Mouse (Mus musculus): ENCODE measurements around the gene Tjp2.
"Not testable (repeated sequence)": the region's sequence is repeated elsewhere in the genome, so short reads cannot be mapped to it uniquely, and the experiment has no call there.

Tjp2 gene

DNA sequence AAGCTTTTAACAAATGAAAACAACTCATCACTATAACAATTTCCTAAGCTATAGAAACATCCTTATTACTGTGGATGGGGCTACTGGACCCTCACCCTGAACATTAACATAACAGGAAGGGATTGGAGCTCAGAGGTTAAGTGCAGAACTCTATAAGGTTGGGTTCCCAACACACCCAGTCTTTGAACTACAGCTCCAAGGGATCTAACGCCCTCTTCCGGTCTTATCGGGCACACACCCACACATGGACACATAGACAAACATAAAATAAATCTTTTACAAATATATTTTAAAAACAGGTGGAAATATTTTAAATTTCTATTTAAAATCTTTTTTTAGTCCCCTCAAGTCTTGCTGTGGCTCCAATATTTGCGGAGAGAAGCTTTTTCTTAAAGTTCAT, 3.4 kb downstream of the Tjp2 start:
- in situ Hi-C loops (cut with MboI), result no loop called here

DNA sequence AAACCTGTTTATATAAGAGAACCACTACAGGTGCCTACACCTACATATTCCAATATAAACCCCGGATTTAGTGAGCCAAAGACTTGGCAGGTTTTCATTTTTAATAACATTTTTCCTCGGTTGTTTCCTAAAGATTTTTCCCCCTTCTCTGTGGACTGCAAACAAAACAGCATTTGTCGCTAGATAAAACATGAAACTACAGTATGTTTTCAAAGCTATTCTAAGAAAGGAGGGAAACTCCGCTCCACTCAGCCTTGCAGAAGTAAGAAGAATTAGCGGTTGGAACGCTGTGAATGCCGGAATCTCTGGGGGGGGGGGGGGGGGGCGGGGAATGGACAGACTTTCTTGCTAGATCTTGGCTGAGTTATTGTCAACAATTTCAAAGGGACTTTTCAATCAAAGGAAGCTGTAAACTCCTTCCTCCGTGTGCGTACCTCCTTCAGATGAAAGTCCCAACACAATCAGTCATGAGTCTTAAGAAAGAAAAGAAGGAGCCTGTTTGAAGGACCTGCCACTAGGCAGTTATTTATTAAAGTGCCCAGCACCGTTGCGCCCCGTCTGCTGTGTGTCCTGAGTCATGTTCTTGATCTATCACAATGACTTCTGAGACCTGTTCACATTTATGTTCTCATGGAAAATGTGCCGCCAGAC, 3.9 kb downstream of the Tjp2 start:
- in situ Hi-C loops (cut with MboI), result no loop called here

DNA sequence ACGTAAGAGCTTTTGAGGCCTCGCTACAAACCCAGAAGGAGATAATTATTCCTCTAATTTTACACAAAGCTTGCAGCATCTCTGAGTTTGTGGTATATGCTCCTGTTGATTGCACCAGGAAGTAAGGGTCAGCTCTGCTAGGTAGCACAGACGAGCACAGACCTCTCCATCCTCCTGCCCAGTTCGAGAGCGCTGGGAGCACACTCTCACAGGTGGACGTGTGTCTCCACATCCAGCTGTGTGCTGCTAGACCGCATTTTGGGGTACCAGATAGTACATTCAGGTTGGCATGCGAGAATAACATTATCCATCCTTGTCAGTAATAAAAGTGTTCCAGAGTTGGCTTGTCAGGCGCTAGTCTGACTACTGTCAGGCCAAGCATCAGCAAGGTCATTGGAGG, 5.8 kb downstream of the Tjp2 start:
- in situ Hi-C loops (cut with MboI), result no loop called here

DNA sequence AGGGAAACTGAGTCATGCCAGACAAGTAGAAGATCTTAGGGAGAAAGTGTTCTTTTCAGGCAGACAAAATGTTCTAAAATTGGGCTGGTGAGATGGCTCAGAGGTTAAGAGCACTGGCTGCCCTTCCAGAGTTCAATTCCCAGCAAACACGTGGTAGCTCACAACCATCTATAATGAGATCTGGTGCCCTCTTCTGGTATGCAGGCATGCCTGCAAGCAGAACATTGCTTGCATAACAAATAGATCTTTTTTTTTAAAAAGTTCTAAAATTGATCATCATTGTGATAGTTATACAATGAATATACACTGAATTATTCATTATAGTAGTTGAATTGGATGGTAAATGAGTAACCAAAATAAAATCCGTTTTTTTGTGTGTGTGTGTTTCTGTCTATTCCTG, 6.5 kb downstream of the Tjp2 start:
- in situ Hi-C loops (cut with MboI), result no loop called here

DNA sequence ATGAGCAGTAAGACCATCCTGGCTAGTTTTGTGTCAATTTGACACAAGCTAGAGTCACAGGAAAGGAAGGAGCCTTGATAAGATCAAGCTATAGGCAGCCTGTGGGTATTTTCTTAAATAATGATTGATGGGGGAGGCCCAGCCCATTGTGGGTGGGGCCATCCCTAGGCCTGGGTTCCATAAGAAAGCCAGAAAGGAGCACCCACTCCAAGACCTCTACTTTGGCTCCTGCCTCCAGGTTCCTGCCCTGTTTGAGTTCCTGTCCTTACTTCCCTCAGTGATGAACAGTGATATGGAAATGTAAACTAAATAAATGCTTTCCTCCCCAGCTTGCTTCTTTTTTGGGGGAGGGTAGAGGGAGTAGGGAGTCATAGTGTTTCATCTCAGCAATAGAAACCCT, 7.0 kb downstream of the Tjp2 start:
- in situ Hi-C loops (cut with MboI), result no loop called here

DNA sequence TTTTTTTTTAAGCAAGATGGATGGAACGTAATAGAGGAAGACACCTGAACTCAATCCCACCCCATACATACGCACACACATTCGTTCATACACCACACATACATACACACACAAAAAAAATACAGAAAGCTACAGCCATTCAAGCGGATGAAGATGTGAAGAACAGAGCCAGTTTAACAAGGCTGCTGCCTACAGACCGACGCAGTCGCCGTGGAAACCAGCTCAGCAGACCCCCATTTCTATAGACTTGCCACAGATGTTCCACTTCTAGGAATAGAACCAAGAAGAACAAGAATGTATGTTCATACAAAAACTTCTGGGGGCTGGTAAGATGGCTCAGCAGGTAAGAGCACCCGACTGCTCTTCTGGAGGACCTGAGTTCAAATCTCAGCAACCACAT, 8.1 kb downstream of the Tjp2 start:
- in situ Hi-C loops (cut with MboI), result no loop called here

DNA sequence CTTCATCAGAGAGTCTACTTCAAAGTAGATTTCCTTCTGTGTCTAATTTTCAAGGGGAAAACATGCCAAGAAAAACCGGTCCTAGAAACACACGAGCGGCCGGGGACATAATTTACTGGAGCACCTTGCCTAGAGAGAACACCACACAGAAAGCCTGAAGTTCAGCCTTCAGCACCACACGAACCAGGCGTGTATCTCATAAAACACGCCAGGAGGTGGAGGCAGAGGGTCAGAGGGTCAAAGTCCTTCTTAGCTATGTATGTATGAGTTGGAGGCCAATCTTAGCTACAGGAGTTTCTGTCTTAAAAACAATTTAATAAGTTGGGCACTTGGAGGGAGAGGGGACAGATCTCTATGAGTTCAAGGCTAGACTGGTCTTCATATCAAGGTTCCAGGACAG, 9.9 kb downstream of the Tjp2 start:
- in situ Hi-C loops (cut with MboI), result no loop called here

DNA sequence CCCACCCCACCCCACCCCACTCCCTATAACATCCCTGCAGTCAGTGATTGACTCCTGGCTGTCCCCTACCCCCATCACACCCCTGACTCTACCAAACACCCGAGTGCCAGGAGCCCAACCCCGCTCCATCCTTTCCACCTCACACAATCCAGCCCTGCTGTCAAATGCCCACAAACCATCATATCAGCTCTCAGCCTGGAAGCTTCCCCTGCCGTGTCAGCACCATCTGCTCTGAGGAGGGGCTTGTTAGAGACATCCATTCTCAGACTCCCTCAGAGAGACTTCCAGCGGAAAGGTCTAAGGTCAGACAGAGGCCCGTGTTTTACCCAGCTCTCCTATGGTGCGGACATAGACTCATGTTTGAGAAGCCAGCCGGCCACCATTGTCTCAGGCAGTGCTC, 11.5 kb downstream of the Tjp2 start:
- in situ Hi-C loops (cut with MboI), result no loop called here

DNA sequence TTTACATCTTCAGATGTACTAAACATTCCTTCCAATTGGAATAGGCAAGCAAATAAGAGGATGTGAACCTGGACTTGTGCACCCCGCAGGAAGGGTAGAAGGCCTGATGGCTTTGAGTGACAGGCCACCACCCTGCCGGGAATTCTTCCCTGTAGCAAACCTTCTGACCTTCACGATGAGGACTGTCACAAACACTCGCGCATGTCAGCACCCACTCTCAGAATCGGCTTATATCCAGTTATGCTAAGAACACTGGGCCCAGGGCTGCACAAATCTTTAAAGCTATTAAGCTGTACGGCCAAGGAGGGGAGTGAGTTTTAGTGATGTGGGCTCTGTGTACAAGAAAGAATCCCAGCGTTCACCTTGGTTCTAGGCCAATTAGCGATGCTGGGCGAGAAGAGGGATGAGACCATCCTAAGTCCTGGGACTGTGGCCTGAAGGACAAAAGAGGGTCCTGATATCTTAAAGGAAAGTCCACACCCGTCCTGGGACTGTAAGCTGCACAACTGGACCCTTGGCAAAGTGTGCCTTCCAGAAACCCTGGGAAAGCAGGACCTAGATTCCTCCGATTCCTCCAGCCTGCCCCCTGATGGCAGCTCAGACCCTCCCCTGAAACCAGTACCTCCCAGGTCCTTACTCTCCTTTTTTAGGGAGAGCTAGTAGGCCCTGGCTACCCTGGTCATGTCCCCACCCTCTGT, 12.1 kb downstream of the Tjp2 start:
- in situ Hi-C loops (cut with MboI), result no loop called here

DNA sequence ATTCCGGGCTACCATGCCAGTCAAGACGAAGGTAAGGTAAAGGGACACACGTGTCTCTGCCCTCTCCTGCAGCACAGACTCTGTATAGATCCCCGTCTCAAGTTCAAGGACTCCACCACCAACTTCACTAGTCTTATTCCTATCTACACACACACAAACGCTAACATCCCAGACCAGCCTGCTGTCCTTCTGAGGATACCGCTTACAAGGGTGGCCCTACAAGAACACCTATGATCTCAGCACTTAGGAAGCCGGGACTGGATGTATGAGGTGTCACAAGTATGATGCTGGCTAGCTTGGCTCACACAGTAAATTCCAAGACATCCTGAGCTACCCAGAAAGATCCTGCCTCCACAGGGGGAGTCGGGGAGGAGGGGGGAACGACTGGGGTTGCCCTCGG, 13.7 kb downstream of the Tjp2 start:
- in situ Hi-C loops (cut with MboI), result no loop called here

DNA sequence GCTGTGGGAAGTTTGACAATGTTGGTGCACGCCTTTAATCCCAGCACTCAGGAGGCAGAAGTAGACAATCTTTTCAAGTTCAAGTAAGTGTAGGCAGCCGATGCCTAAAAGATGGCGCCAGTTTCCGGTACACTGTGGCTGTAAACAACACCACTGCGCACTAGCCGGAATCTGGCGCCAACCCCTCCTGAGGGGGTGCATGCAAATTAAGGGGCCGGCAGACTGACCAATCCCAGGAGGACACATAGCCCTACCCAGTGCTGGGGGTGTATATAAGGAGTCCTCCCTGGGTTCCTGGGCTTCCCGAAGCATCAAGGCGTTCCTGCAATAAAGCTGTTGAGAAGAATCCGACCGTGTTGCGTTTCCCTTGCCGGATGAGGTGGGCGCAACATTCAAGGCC, 15.3 kb downstream of the Tjp2 start:
- in situ Hi-C loops (cut with MboI), result no loop called here

DNA sequence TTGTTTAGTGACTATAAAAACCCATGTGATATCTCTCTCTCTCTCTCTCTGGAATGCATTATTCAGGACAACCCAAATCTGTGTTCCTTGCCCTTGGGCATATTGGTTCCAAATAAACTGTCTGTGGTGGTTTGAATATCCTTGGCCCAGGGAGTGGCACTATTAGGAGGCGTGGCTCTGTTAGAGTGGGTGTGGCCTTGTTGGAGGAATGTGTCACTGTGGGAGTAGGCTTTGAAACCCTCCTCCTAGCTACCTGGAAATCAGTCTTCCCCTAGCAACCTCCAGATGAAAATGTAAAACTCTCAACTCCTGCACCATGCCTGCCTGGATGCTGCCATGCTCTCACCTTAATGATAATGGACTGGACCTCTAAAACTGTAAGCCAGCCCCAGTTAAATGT, 16.9 kb downstream of the Tjp2 start:
- in situ Hi-C loops (cut with MboI), result no loop called here

DNA sequence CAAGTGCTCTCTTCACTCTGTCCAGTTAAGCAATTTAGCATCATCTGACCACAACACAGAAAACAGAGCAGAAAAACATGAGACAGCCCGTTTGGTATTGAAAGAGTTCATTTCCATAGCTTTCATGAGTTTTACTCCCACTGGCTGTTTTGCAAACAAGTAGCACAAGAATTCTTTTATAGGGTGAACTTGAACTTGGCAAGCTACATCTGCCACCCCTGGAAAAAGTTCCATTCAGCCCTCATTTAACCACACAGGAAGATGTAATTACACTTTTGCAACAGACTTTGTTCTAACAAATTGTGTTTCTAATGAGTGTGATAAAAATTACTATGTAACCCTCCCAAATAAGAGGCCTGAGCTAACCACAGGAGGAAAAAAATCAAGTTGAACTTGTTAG, 19.8 kb downstream of the Tjp2 start:
- in situ Hi-C loops (cut with MboI), result no loop called here

DNA sequence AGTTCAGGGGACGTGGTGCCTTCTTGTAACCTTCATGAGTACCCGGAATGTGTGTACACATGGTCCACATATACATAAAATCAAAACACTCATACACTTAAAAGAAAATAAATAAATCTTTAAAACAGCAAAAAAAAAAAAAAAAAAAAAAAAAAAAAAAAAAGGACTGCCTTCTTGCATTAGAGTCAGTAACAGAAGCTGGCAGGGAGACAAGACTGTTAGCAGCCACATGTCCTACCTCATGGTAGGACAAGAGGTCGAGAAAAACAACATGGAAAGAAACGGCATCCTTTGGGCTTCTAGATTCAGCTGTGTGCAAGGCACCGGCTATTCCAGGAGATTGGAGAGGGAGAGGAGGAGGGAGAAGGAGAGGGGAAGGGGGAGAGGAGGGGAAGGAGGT, 23.0 kb downstream of the Tjp2 start:
- in situ Hi-C loops (cut with MboI), result no loop called here

DNA sequence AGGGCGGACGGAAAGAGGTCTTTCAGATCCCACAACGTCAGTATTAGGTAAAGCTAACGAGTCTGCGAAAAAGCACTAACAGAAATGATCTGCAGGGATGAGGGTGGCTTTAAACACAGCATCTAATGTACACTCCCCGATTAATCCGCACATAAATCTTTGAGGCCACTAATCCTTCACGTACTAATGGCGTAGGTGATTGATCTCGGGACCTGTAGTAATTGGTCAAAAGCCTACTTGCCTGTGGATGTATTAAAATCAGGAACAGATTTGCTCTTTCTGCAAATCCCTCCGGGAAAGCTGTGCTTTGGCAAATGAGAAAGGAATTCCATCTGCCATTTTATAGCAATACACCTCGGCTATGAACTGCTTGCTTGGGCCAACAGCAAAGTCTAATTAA, 24.3 kb downstream of the Tjp2 start:
- in situ Hi-C loops (cut with MboI), result no loop called here

DNA sequence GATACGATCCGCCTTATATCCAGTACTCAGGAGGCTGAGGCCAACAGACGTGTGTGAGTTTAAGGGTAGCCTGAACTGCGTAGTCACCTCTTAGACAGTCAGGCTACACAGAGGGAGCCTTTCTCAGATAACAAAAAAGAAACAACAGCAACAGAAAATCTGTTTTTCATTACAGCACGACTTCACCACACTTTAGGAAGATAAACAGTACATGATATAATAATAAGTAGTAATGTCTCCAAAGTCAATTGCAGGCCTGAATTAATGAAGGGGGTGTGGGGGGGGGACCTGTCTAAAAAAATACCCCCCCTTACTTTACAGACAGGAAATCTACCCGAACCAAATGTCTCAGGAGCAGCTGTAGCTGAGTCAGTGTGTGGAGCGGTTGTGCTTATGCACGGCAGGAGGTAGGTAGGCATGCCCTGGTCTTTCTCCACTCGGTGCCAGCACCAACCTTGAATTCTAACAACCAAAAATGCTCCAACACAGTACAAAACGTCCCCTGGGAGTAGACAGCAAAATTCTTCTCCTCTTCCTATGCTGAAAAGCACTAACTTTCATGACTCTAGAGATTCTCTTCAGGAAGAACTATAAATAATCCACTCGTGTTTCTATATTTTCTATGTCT, 26.0 kb downstream of the Tjp2 start:
- in situ Hi-C loops (cut with MboI), result no loop called here

DNA sequence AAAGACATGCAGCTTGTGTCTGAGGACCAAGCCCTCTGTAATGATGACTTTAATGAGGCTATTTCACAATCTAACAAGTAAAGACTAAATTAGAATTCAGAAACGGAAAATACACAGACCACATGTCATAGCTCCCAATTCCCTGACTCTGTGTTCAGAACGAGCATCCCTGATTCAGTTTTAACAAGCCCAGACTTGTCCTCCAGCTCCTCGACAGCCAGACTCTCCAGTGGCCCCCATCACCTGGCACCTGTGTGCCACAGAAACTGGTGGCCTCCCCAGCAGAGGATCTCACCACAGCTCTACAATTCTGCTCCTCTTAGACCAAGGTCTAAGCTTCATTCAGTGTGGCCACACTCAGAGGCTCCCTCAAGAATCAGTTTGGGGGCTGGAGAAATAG, 27.5 kb downstream of the Tjp2 start:
- in situ Hi-C loops (cut with MboI), result no loop called here

DNA sequence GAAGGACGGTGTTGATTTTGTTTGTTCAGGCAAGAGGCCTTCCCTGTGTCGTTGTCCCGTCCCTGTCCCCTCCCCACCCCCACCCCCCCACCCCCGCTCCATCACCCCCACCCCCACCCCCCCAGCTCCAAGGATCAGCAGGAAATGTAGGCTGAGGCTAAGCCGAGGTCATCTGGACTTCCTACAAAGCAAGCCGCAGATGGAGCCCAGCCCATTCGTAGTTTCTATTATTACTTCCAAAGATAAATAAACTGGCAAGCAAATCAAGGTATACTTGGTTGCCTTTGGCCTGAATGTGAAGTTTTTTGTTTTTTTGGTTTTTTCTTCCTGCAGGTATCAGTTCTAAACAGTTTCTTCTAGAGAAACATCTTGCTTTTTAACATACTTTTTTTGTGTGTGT, 29.6 kb downstream of the Tjp2 start:
- in situ Hi-C loops (cut with MboI), result no loop called here

DNA sequence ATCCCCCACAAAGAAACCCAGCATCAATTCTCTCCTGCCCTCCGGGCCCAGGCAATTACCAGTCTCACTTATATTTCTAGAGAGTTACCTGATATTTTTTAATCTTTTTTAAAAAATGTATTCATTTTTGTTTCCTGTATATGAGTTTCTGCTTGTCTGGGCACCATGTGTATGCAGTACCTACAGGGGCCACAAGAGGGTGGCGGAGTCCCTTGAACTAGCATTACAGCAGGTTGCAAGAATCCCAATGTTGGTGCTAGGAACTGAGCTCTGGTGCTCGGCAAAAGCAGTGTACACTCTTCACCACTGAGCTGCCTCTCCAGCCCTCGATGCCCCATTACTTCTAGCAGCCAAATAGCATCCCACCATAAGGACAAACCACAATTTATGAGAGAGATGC, 30.6 kb downstream of the Tjp2 start:
- in situ Hi-C loops (cut with MboI), result no loop called here

DNA sequence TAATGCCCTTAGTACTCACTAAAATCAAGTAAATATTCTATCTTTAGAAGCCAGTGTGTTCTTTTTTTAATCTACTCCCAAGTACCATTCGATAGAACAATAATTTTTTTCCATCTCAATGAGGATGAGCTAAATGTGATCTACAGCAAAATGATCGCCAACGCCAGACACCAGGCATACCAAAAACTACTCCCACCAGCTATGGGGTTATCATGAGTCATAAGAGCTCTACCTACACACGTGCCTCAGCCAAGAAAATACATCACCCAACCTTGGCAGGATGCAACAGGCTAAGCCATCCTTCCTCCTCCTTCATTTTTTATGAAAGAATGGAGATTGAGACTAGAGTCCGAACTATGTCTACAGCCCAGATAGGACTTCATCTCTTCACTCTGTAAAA, 31.9 kb downstream of the Tjp2 start:
- in situ Hi-C loops (cut with MboI), result no loop called here

DNA sequence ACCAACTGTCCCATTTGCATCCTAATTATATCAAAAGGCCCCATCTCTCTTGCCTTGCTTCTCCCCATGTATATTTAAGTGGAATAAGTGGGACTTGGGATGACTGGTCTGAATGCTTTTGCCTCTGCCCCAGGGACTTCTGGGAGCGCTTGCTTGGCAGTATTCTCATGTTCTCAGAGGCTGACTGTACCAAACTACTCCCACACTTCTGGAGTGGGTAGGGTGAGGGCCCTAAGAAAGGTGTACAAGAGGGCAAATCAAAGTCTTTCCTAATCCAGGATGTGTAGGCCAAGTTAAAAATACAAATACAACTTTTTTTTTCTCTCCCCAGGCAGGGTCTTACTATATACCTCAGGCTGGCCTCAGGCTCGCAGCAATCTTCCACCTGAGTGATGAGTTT, 37.0 kb downstream of the Tjp2 start:
- in situ Hi-C loops (cut with MboI), result no loop called here

DNA sequence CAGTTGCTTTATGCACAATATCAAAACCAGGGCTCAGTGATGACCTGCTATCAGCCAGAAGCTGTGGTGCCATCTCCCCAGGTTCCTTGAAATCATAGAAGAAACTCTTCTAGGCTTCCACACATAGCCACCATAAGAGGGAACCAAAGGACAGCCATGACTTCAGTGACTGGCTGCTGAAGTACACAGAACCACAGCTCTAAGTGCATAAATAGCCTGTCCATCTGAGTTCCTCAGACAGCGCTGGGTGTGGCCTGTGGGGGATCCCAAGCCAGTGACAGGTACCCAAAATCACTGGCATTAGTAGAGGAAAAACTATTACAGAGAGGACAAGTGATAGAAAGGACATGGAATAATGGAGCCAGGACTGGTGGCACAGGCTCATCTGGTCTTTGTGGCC, 37.5 kb downstream of the Tjp2 start:
- in situ Hi-C loops (cut with MboI), result not testable (repeated sequence)

DNA sequence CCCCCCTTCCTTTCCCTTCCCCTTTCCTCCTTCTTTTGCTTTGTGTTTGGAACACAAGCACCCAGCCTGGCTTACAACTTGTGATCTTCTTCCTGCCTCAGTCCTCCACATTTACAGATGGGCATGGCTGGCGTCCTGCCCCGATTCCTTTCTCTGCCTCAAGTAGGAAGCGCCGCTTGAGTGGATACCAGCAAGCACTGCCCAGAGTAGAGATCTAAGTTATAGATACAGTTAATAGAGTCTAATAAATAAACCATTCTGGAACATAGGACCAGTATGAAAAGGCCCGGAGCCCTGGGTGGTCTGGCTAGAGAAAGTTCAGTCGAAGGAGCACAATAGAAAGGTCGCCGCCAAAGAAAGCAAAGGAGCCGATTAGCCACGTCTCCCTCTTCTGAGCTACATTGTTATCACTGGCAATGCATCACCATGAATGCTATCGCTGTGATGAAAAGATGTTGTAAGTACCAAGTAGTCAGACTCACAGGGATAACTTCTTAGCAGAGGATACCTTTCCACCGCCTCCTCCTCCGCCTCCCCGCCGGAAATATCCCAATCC, 41.1 kb downstream of the Tjp2 start:
- in situ Hi-C loops (cut with MboI), result no loop called here
